Mouse (Mus musculus) cortical plate, adult 2 months (tissue): Measurements from ENCODE around the gene Srd5a2. TPM values are rescaled to one million over a fixed set of nuclear protein-coding genes. Genes with fewer than 3 reads are reported as not detected.
"Not testable (repeated sequence)": the region's sequence is repeated elsewhere in the genome, so short reads cannot be mapped to it uniquely, and the experiment has no call there.

ENCODE experiments used
- H3K27ac ChIP-seq: fragments of 200-500 bp; 2 replicates; pipeline ENCODE4 v1.5.1; 2012; ENCODE audit warnings: low read length, control low read depth, inconsistent platforms; ENCODE audit not compliant: insufficient read depth
- H3K4me1 ChIP-seq: fragments of 200-500 bp; 2 replicates; pipeline ENCODE4 v1.6.1; 2011; ENCODE audit warnings: low read length; ENCODE audit not compliant: control insufficient read depth, insufficient read depth
- H3K4me3 ChIP-seq: fragments of 200-500 bp; 2 replicates; pipeline ENCODE4 v1.5.1; 2011; ENCODE audit warnings: mild to moderate bottlenecking, low read length, control low read depth; ENCODE audit not compliant: insufficient read depth
- CTCF ChIP-seq: fragments of 200-500 bp; IDR thresholded peaks from 2 replicates; pipeline ENCODE4 v1.5.1; 2011; ENCODE audit warnings: mild to moderate bottlenecking, control low read depth, low read length; ENCODE audit not compliant: insufficient read depth; ENCODE audit errors: extremely low read depth
- POLR2A ChIP-seq: fragments of 200-500 bp; IDR thresholded peaks from 2 replicates; pipeline ENCODE4 v1.6.1; 2011; ENCODE audit warnings: mild to moderate bottlenecking, low read length, control low read depth; ENCODE audit not compliant: insufficient read depth; ENCODE audit errors: extremely low read depth
- polyA plus RNA-seq: library from polyadenylated mRNA; depleted of rRNA; stranded (reverse); fragments of >200 nt; gene quantifications from 2 replicates; pipeline ENCODE4 v1.2.3, GENCODE M21; 2012; rRNA removed

The Srd5a2 gene
- polyA plus RNA-seq = 0.06 TPM in 1 of 2 replicates, not detected in the other

DNA sequence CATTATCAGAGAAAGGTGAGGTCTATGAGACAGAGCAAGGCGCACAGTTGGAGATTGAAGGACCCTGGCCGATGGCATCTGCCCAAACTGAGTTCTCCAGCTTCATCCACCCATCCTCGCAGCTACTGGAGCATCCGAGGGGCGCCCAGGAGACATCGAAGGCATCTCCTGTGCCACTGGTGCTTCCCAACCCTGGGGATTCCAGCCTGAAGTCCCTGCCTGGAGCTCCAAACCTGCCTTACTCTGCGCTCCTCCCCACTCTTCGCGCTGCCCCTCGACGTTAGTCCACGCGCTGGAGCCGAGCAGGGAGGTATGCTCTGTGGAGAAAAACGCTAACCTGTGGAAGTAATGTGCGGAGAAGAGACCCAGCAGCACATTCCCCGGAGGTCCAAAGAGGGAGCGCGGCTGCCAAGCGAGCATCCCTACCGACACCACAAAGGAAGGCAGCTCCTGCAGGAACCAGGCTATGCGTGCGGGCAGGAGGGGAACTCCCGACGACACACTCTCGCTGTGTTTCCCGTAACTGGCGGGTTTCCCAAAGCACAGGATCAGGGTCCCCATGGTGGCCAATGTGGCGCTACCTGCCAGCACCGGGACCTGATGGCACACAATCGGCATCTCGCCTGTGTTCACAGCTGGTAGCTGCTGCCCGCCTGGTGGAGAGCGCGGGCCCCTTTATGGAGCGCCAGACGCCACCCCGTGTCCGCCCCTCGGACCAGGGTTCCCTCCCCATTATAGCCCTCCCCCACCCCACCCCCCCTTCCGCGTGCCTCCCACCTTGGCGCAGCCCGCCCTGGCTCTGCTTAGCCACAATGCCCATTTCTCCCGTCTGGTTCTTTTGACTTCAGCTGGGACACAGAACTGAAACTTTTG lies at the start of gene Srd5a2:
Gene Srd5a2, minus strand, starts transcription at position 707 of the 873 bp plus-strand sequence.
- no peaks in the 10 kb centered on the region for H3K4me1 ChIP-seq
- no peak for TF ChIP-seq CTCF
- TF ChIP-seq POLR2A = no peak
- no peak within 1 kb of the TSS for H3K27ac ChIP-seq
- no peak within 1 kb of the TSS for H3K4me3 ChIP-seq

DNA sequence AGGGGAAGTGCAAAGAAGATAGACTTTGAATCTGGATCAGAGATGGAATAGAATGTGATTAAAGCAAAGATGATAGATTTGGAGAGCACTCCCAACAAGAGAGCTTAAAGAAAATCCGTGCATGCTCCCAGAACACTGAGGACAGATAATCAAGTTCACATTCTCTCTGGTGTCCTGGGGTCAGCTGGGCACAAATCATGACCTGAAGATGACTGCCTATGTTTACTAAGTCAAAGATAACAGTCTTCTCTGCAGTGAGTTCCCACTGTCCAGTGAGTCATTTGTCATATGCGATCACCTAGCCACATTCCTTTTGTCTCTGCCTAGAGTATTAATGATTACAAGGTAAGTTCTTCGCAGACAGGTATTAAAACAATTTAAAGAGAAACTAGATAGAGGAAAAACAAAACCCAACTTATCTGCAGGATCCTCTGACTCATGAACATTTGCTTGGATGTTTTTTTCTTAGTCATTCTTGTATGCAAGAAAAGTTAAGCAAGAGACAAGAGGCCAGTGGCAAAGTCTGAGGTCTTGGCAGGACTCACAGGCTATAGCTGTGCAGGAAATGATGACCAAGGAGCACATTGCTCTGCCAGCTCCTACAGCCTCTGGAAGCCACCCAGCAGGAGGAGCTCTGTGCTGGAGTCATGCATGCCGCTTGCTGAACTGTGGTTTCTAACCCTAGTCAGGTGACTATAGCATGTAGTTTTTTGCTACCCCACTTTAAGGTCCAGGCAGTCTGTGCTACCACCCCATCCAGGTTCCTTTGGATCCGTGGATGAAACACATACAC lies 41.4 kb upstream of the Srd5a2 start:
- H3K4me3 ChIP-seq = no peak overlapping the region
- TF ChIP-seq POLR2A (no peak), CTCF (no peak)
- no peak overlapping the region for H3K27ac ChIP-seq
- no peaks in the 10 kb centered on the region for H3K4me1 ChIP-seq

DNA sequence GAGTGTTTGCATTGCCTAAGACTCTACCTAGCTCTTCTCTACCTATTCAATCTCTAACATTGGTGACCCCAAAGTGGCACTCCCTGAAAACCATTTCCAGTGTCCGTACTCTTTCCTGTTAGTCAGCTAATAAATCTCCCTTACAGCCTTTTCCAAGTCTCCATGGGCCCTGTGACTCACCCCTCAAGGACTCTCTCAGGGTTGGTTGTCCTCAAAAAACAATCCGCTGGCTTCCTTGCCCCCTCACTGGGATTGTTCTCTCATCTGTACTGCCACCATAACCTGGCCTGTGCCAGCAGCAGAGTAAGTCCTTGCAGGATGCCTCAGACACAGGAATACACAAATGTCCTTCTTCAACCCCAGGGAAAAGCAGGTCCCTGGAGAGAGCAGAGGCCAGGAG lies 40.3 kb upstream of the Srd5a2 start:
- TF ChIP-seq POLR2A = no peak
- no peak for TF ChIP-seq CTCF
- no peak overlapping the region for H3K27ac ChIP-seq

DNA sequence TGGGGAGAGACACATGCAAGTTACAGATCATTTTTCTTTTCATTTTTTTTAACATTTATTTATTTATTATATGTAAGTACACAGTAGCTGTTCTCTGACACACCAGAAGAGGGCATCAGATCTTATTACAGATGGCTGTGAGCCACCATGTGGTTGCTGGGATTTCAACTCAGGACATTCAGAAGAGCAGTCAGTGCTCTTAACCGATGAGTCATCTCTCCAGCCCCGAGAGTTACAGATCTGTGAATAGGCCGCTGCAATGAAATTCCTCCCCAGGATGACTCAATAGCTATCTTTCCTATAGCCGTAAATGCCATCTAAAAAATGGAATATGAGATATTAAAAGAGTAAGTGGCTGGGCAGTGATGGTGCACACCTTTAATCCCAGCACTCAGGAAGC lies 35.7 kb upstream of the Srd5a2 start:
- no peak overlapping the region for H3K27ac ChIP-seq
- TF ChIP-seq CTCF (no peak), POLR2A (no peak)
- no peak overlapping the region for H3K4me3 ChIP-seq
- H3K4me1 ChIP-seq = no peaks in the 10 kb centered on the region

More for the DNA sequence above, 40.3 kb upstream of the Srd5a2 start:
- no peak overlapping the region for H3K4me3 ChIP-seq
- H3K4me1 ChIP-seq = no peaks in the 10 kb centered on the region

DNA sequence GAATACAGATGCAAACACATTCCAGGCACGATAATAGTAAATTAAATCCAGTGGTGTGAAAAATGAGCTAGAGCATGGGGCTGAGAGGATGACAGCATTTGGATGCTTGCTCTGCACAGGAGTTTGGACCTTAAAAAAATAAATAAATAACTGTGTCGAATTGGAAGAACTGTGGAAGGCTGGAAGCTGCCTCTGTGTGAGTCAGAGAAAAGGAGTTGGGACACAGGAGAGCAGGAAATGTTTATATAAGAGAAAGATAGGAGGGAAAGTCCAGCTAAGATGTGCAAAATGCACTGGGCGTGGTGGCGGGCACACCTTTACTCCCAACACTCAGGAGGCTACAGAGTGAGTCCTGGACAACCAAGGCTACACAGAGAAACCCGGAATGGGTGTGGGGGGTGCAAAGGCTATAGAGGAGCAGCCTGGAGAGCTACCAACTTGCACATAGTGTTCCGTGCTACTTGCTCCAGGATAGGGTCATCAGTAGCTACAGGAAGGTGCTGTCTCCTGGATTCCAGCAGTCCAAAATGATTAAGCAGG lies 32.4 kb upstream of the Srd5a2 start:
- Histone ChIP-seq H3K4me3 (no peak overlapping the region), H3K4me1 (no peaks in the 10 kb centered on the region)

DNA sequence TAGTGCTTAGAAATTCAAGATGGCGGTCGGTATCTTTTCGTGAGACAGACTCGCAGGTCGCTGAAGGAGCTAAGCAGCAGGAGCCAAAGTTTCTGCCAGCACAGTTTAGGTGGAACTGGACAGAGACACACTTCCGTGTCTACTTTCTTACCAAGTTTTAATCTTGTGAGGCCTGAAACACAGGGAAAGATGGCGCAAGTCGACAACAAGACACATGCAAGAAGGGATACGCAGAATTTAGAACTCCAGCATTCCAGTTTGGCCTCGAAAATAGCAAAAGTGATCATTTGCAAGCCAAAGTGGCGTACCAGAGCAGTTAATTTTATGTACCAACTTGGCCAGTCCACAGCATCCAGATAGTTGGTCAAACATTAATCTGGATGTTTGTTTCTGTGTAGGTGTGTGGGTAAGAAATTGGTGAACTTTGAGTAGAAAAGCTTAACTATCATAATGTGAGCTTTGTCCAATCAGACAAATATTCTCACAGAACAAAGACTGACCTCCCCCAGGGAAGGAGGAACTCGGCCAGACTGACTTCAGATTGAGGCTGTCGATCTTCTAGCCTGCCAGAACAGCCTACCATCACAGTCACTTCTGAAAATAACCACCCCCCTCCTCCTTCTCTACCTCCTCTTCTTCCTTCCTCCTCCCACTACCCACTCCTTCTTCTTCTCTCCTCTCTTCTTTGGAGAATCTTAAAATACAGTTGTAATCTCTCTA lies 31.2 kb upstream of the Srd5a2 start:
- Histone ChIP-seq H3K27ac (no peak overlapping the region), H3K4me1 (no peaks in the 10 kb centered on the region), H3K4me3 (no peak overlapping the region)
- TF ChIP-seq POLR2A (no peak), CTCF (no peak)

More for the DNA sequence above, 32.4 kb upstream of the Srd5a2 start:
- TF ChIP-seq CTCF (no peak), POLR2A (no peak)
- no peak overlapping the region for H3K27ac ChIP-seq

DNA sequence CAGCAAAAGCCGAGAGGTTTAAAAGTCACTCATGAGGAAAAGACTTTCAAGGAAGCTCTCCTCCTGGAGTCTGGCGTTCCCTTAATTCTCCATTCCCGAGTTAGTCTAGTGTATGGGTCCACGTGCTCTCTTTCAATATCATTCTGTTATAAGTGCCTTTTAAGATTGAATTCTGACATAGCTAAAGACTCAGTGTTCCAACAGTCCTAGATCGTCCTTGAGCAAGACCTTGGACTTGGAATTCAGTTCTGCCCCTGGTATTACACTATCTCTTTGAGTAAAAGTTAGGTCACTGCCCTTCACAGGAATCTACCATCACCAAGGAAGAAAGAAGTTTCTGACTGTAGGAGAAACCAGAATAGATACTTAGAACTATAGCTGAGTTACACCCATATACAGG lies 25.4 kb upstream of the Srd5a2 start:
- H3K4me1 ChIP-seq = not testable (repeated sequence)

DNA sequence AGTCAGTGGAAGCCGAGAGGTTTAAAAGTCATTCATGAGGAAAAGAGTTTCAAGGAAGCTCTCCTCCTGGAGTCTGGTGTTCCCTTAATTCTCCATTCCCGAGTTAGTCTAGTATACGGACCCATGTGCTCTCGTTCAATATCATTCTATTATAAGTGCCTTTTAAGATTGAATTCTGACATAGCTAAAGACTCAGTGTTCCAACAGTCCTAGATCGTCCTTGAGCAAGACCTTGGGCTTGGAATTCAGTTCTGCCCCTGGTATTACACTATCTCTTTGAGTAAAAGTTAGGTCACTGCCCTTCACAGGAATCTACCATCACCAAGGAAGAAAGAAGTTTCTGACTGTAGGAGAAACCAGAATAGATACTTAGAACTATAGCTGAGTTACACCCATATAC lies 15.0 kb upstream of the Srd5a2 start:
- not testable (repeated sequence) for H3K27ac ChIP-seq, H3K4me1 ChIP-seq, H3K4me3 ChIP-seq

More for the DNA sequence above, 25.4 kb upstream of the Srd5a2 start:
- H3K4me3 ChIP-seq, H3K27ac ChIP-seq: not testable (repeated sequence)

DNA sequence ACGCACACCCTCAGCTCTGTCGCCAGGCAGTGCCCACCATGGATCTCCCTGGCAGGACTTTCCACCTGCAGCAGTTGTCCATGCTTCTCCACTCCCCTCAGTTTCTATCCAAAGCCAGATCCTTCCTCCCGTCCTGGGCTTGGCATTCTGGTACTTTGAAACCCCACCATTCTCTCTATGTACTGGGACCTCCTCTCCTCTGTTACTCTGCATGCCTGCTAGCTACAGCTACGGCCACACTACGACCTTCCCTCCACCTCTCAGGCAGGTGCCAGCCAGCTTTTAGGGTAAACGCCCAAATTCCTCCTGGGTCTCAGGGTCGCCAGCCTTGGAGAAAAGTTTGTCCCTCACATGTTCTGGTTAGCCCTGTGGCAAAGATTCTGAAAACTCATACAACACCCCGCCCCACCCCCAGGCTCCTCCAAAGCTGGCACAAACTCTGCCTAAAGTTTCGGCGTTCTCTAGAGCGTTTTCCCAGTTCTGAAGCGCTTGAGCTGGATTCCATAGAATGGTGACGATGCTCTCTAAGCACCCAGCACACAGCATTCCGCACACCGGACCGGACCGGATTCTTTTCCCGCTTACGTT lies 607 bp upstream of the Srd5a2 start:
- Histone ChIP-seq H3K4me1 (no peaks in the 10 kb centered on the region), H3K27ac (no peak overlapping the region), H3K4me3 (no peak overlapping the region)
- no peak for TF ChIP-seq POLR2A
- no peak for TF ChIP-seq CTCF
